Mouse (Mus musculus) urinary bladder, postnatal 36 days (tissue): ENCODE measurements around the gene Msantd4.
A peak's percentile ranks its signal among the peaks of the same experiment; 100 is the strongest.
"Not testable (repeated sequence)": the region's sequence is repeated elsewhere in the genome, so short reads cannot be mapped to it uniquely, and the experiment has no call there.

Source experiments
- DNase-seq, 2 experiments: peaks; one replicate each; pipeline ENCODE4 v3.0.0; 2022; ENCODE audit warnings: low spot score in 2 of 2, mixed read lengths in 1 of 2

Gene Msantd4

DNA sequence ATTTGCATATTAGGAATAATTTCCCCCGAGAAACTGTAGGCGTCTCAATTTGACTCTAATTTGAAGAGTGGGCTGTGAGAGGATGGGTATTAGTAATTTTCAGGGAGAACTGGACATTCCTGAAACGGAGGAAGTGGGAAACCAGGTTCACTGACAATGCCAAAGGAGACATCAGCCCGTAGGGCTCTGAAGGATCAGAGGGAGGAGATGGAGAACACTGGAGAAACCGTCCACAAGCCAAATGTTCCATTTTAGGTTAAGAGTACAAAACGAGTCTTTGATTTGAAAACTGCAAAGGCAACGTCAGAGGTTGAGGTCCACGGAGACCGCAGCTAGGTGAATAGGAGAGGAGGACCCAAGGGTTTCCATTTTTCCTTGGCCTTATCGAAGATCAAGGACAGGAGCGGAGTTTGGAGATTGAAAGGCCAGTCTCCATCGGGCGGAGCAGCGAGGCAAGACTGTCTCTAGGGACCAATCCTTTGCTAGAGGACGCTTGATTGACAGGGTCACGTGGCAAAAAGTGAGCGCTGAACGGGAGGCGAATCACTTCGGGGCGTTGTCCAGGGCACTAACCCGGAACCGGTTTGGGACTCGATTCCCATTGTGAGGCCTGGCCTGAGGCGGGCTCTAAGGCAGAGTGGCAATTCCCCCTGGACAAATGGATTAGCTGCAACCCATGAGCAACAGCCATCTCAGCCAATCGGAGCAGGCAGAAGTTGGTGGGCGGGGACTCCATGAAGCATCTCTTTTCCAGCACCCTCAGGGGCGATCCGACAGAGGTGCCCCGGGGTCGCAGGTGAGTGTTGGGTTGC, at the start of gene Msantd4:
Msantd4 (plus strand) TSS at position 735 of the 812 bp plus-strand sequence.
- peak; percentile 96 to 98 for DNase-seq

DNA sequence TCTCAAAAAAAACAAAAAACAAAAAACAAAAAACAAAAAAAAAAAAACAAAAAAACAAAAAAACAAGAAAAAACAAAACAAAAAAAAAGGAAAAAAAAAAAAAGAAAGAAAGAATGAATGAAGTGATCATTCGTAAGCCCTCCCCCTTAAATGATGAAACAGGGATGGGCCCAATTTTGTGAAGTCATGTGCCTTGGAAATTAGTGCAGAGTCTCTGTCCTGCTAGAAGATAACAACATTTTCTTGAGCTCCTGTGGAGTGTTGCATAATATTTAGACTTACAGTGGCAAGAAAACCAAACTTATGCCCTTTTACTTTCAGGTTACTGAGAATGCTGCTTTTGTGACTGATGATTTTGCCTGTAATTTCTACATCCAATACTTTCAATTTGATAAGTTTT, 23.2 kb upstream of the Msantd4 start:
- DNase-seq, result no peak

GRCm38 (mm10) chr9:4376640-4377120, 318 bp downstream of the Msantd4 start:
- DNase-seq, result no peak

DNA sequence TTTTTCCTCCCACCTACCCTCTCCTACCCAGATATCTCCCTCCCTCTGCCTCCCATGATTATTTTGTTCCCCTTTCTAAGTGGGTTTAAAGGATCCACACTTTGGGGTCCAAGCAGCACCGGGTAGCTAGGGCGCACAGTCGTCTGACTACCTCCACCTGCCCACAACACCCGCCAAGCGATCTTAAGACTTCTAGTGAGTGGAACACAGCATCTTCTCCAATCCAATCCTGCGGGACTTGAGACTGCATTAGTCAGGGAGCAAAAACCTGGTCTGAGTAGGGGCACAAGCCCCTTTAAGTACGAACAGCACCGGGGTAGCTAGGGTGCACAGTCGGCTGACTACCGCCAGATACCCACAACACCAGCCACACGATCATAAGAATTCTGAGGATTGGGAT, 24.4 kb downstream of the Msantd4 start:
- DNase-seq, result not testable (repeated sequence)
